Mouse (Mus musculus) heart, adult 9 months (tissue): ENCODE data around the gene Dpp10.

Experiments used
- DNase-seq, 2 experiments: peaks; one replicate each; pipeline ENCODE4 v3.0.0; 2022; ENCODE audit warnings: low spot score in 2 of 2

Dpp10 gene

GRCm38 (mm10) chr1:124044925-124045640 is at the start of gene Dpp10:
Dpp10 (minus strand) TSS chr1:124045559.
- DNase-seq, result no peak

GRCm38 (mm10) chr1:124048544-124048943 is 3.2 kb upstream of the Dpp10 start:
- no peak for DNase-seq

- DNase-seq, result no peak
These were observed 472 bp upstream of the Dpp10 start for GRCm38 (mm10) chr1:124045761-124046300.

- no peak for DNase-seq
These were observed 1.2 kb downstream of the Dpp10 start for GRCm38 (mm10) chr1:124044161-124044560.

GRCm38 (mm10) chr1:124043421-124043820 is 1.9 kb downstream of the Dpp10 start:
- DNase-seq, result no peak

GRCm38 (mm10) chr1:124041559-124041958 is 3.8 kb downstream of the Dpp10 start:
- no peak for DNase-seq

- no peak for DNase-seq
These were observed 9.9 kb downstream of the Dpp10 start for GRCm38 (mm10) chr1:124035306-124035990.

- DNase-seq, result no peak
These were observed 12.7 kb downstream of the Dpp10 start for GRCm38 (mm10) chr1:124032677-124033076.

- no peak for DNase-seq
These were observed 13.4 kb downstream of the Dpp10 start for GRCm38 (mm10) chr1:124031968-124032367.

- DNase-seq, result no peak
These were observed 42.6 kb downstream of the Dpp10 start for GRCm38 (mm10) chr1:124002797-124003196.

GRCm38 (mm10) chr1:123995780-123996179 is 49.6 kb downstream of the Dpp10 start:
- no peak for DNase-seq

- no peak for DNase-seq
These were observed 59.9 kb downstream of the Dpp10 start for GRCm38 (mm10) chr1:123985324-123986024.

- no peak for DNase-seq
These were observed 66.8 kb downstream of the Dpp10 start for GRCm38 (mm10) chr1:123978597-123978996.

- DNase-seq, result no peak
These were observed 70.7 kb downstream of the Dpp10 start for GRCm38 (mm10) chr1:123974621-123975020.

GRCm38 (mm10) chr1:123946149-123946548 is 99.2 kb downstream of the Dpp10 start:
- no peak for DNase-seq

GRCm38 (mm10) chr1:123940826-123941225 is 104.5 kb downstream of the Dpp10 start:
- DNase-seq, result no peak

- DNase-seq, result peak; percentile 13 to 41
These were observed 111.3 kb downstream of the Dpp10 start for GRCm38 (mm10) chr1:123933812-123934727.

GRCm38 (mm10) chr1:123928003-123928370 is 117.4 kb downstream of the Dpp10 start:
- no peak for DNase-seq

- no peak for DNase-seq
These were observed 117.9 kb downstream of the Dpp10 start for GRCm38 (mm10) chr1:123927278-123928002.

- DNase-seq, result no peak
These were observed 120.5 kb downstream of the Dpp10 start for GRCm38 (mm10) chr1:123924905-123925304.

- no peak for DNase-seq
These were observed 121.5 kb downstream of the Dpp10 start for GRCm38 (mm10) chr1:123923907-123924306.
